Mouse (Mus musculus) cerebellum, postnatal 10 days (tissue): Measurements from ENCODE around the gene Itk.
A peak's percentile ranks its signal among the peaks of the same experiment; 100 is the strongest.

Experiments
- DNase-seq, 2 experiments: peaks; one replicate each; pipeline ENCODE4 v3.0.0; 2021; ENCODE audit warnings: mixed read lengths in 2 of 2

The Itk gene

GRCm38 (mm10) chr11:46392890-46393289, 3.6 kb upstream of the Itk start:
- DNase-seq = no peak

GRCm38 (mm10) chr11:46390621-46391020, 1.3 kb upstream of the Itk start:
- DNase-seq = no peak

- DNase-seq = no peak
Measured at GRCm38 (mm10) chr11:46388438-46388837, 877 bp downstream of the Itk start.

- DNase-seq = no peak
Measured at GRCm38 (mm10) chr11:46387061-46387460, 2.3 kb downstream of the Itk start.

- no peak for DNase-seq
Measured at GRCm38 (mm10) chr11:46386556-46386955, 2.8 kb downstream of the Itk start.

- no peak for DNase-seq
Measured at GRCm38 (mm10) chr11:46384925-46385324, 4.4 kb downstream of the Itk start.

- DNase-seq = no peak
Measured at GRCm38 (mm10) chr11:46382466-46382865, 6.8 kb downstream of the Itk start.

- DNase-seq = no peak
Measured at GRCm38 (mm10) chr11:46380097-46380675, 9.1 kb downstream of the Itk start.

- no peak for DNase-seq
Measured at GRCm38 (mm10) chr11:46377819-46378782, 11.2 kb downstream of the Itk start.

GRCm38 (mm10) chr11:46377316-46377715, 12.0 kb downstream of the Itk start:
- no peak for DNase-seq

GRCm38 (mm10) chr11:46375015-46375414, 14.3 kb downstream of the Itk start:
- DNase-seq = no peak

- DNase-seq = no peak
Measured at GRCm38 (mm10) chr11:46373071-46374030, 16.0 kb downstream of the Itk start.

- DNase-seq = no peak
Measured at GRCm38 (mm10) chr11:46372331-46372953, 16.9 kb downstream of the Itk start.

- no peak for DNase-seq
Measured at GRCm38 (mm10) chr11:46371250-46371649, 18.1 kb downstream of the Itk start.

GRCm38 (mm10) chr11:46370457-46370856, 18.9 kb downstream of the Itk start:
- DNase-seq = no peak

- DNase-seq = no peak
Measured at GRCm38 (mm10) chr11:46366357-46366756, 23.0 kb downstream of the Itk start.

- no peak for DNase-seq
Measured at GRCm38 (mm10) chr11:46365744-46366143, 23.6 kb downstream of the Itk start.

GRCm38 (mm10) chr11:46363864-46364263, 25.5 kb downstream of the Itk start:
- no peak for DNase-seq

- DNase-seq = peak; percentile 80 to 84
Measured at GRCm38 (mm10) chr11:46362061-46363022, 27.0 kb downstream of the Itk start.

GRCm38 (mm10) chr11:46360991-46361665, 28.2 kb downstream of the Itk start:
- DNase-seq = no peak

- DNase-seq = no peak
Measured at GRCm38 (mm10) chr11:46358369-46358768, 30.9 kb downstream of the Itk start.
